Mouse (Mus musculus) T-cell, adult 2 months (primary cell): ENCODE measurements around the gene Wdr54.

Experiments used
- DNase-seq: peaks from one replicate; pipeline ENCODE4 v3.0.0; 2022; ENCODE audit warnings: low spot score

Gene Wdr54

DNA sequence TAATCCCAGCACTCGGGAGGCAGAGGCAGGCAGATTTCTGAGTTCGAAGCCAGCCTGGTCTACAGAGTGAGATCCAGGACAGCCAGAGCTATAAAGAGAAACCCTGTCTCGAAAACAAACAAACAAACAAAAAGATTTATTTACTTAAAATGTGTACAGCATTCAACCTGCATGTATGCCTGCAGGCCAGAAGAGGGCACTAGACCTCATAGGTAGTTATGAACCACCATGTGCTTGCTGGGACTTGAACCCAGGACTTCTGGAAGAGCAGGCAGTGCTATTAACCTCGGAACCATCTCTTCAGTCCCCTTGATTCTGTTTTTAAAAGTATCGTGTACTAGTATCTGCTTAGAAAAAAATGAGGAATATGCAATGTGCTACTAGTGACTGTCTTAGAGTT lies 28.8 kb downstream of the Wdr54 start:
- DNase-seq, result no peak

GRCm38 (mm10) chr6:83125331-83125730 lies 30.9 kb downstream of the Wdr54 start, which contains the start of gene Ino80b:
Gene Ino80b (minus strand): TSS chr6:83125431.
- DNase-seq, result no peak

DNA sequence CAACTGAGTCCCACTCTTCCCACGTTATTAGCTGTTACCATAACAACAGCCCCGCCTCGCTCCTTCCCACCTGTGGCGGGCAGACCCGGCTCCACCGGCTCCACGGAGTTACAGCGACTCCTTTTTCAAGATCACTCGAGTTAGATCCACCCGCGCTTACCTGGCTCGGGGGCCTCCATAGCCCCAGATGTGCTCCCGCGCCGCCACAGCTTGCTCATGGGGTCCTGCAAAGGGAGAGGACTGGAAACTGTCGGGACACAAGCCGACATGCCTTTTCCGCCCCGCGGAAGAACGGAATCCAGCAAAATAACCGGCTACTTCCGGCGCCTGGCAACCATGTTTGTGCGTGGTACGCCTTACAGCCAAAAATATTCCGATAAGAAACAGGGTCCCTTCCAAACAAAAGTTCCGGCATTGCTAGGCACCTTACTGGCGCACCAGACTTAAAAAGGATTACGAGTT lies 31.3 kb downstream of the Wdr54 start:
- DNase-seq, result peak; percentile 95

GRCm38 (mm10) chr6:83122961-83123360 lies 33.2 kb downstream of the Wdr54 start:
- no peak for DNase-seq

GRCm38 (mm10) chr6:83121863-83122710 lies 34.1 kb downstream of the Wdr54 start:
- DNase-seq, result no peak

- peak; percentile 95 for DNase-seq
These were observed 35.0 kb downstream of the Wdr54 start, which contains the start of gene Wbp1 for GRCm38 (mm10) chr6:83120930-83121862. Gene Wbp1 (minus strand): TSS chr6:83121559.

GRCm38 (mm10) chr6:83119734-83120051 lies 36.5 kb downstream of the Wdr54 start:
- DNase-seq, result no peak

- peak; percentile 42 for DNase-seq
These were observed 37.1 kb downstream of the Wdr54 start for GRCm38 (mm10) chr6:83118825-83119733.

GRCm38 (mm10) chr6:83118369-83118768 lies 37.8 kb downstream of the Wdr54 start:
- no peak for DNase-seq

DNA sequence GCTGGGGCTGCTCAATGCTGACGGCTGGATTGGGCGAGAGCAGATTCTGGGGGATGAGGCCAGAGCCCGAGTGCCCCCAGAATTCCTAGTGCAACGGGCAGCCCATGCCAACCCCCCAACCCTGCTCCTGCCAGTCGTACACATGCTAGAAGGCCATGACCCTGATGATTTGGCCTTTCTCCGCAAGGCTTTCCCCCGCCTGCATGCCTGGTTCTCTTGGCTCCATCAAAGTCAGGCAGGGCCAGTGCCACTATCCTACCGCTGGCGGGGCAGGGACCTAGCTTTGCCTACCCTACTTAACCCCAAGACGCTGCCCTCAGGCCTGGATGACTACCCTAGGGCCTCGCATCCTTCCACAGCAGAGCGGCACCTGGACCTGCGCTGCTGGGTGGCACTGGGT lies 38.6 kb downstream of the Wdr54 start:
- DNase-seq, result no peak

DNA sequence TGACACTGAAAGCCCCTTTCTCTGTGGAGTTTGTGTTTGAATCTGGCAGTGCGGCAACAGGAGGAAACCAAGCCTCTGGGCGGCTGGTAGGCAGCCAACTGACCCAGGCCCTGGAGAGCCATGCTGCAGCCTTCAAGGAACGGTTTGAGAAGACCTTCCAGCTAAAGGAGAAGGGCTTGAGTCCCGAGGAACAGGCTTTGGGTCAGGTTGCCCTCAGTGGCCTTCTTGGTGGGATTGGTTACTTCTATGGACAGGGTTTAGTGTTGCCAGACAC lies 39.1 kb downstream of the Wdr54 start:
- DNase-seq, result no peak

GRCm38 (mm10) chr6:83116373-83117164 lies 39.6 kb downstream of the Wdr54 start:
- DNase-seq, result no peak

DNA sequence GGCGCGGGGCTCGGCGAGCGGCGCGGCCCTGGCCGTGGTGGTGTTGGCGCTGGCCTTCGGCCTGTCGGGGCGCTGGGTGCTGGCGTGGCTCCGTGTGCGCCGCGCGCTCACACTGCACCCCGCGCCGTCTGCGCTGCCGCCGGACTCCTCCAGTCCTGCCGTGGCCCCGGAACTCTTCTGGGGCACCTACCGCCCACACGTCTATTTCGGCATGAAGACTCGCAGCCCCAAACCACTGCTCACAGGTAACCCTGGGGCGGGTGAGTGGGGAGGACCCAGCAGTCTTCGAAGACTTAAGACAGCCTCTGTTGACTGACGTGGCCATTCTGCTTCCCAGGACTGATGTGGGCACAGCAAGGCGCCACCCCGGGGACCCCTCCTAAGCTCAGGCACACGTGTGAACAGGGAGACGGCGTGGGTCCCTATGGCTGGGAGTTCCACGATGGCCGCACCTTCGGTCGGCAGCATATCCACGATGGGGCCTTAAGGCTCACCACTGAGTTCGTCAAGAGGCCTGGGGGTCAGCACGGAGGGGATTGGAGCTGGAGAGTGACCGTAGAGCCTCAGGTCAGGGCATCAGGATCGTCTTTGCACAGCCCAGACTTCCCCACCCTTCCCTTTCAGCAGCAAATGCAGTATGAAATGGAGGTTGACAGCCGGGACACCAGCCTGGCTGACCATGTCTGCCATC lies 40.4 kb downstream of the Wdr54 start:
- peak; percentile 54 for DNase-seq

GRCm38 (mm10) chr6:83115011-83115671 lies 41.1 kb downstream of the Wdr54 start, which contains the start of gene Mogs:
Gene Mogs (plus strand): TSS chr6:83115496.
- DNase-seq, result peak; percentile 87

- DNase-seq, result no peak
These were observed 44.6 kb downstream of the Wdr54 start for GRCm38 (mm10) chr6:83111510-83112136.

- DNase-seq, result peak; percentile 63
These were observed 47.2 kb downstream of the Wdr54 start, which contains the start of gene Mrpl53 for GRCm38 (mm10) chr6:83108762-83109668. Gene Mrpl53 (plus strand): TSS chr6:83109040.

- peak; percentile 76 for DNase-seq
These were observed 48.4 kb downstream of the Wdr54 start for GRCm38 (mm10) chr6:83107566-83108400.
